Mouse (Mus musculus): ENCODE measurements at regions not wholly inside any gene's neighbourhood (a gene's known extent, or its start where the extent isn't known, plus 50 kb on each side); places are given as distances from the start of the nearest gene placed in this dataset.
A peak's percentile ranks its signal among the peaks of the same experiment; 100 is the strongest.

DNA sequence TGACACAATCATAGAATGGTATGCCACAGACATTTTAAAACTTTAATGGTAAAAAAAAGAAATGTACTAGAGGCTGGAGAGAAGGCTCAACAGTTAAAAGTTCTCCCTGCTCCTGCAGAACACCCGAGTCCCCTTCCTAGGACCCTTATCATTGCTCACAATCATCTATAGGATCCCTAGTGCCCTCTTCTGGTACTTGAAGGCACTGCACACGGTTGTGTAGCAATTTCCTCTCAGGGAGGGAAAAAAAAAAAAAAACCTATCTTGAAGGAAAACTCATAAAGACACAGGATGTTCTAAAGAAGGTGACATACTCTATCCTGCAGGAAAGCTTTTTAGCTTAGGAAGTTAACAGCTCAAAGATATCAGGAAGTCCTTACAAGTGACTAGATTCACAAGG is 154.4 kb upstream of the Lmcd1 start:
- DNase-seq (ENCODE audit: low spot score in 2 of 2), result no peak

DNA sequence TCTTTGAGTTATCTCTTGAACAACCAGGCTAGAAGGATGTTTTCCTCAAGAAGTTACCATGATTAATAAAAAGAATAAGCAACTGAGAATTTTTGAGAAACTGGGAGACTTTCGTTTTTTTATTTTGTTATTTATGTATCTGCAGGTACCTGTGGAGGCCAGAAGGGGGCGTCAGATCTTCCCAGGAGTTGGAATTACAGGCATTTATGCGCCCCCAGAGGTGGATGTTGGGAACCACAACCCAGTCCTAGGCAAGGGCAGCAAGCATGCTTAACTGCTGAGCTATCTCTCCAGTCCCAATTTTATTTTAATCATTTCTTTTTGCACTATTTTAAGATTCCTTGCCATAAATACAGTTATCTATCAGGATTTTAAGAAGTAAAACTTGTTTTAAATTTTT is 140.0 kb upstream of the Lmcd1 start:
- no peak for DNase-seq (ENCODE audit: low spot score in 2 of 2)

DNA sequence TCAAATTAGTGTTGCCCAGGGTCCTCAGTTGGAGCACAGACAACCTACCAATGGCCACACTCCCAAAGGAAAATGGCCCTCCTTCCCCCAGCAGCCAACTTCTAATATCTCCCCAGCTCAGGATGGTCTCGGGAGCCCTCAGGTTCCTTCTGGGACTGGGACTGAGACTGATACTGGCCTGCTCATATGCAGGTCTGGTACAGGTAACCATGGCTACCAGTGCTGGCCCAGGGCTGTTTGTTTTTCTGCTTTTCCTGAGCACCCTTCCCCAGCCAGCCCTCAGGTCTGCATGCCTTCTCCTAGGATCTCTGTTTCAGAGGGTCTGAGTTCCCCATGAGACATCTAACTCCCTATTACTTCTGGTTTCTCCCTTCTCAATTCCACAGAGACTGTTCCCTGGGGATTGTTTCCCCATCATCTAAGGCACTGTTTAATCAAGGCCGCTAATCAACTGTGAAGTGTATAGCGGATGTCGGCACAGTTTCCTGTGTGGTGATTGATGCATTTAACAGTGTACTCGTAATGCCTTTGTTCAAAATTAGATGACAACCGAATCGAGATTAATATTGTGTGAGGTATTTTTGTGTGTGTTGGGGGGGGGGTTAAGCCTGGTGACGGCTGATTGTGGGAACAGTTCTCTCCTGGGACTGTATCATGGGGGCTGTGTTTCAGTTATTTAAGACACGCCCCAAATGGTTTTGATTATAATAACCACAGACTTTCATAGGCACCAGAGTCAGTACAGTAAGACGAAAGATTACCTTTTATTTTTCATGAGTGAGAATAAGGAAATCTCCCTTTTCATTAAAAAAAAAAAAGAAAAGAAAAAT is 120.8 kb upstream of the Lmcd1 start:
- DNase-seq (ENCODE audit: low spot score in 2 of 2), result no peak

DNA sequence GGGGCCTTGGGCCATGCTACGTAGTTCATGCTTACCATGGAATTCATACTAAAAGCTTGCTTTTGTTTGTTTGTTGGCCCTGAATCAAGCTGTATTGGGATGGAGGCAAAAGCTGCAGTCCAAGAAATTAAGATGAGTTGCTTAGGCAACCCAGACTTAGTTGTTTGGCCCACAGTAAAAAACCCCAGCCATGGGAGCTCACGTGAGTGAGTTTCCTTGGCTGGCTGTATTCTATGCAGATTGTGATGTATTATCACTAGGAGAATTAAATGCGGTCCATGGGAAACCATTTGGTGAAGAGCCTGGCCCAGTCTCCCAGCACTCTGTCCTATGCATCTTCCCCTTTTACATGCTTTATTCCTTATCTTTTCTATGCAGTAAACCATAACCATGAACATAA is 106.1 kb upstream of the Lmcd1 start:
- no peak for DNase-seq (ENCODE audit: low spot score in 2 of 2)

DNA sequence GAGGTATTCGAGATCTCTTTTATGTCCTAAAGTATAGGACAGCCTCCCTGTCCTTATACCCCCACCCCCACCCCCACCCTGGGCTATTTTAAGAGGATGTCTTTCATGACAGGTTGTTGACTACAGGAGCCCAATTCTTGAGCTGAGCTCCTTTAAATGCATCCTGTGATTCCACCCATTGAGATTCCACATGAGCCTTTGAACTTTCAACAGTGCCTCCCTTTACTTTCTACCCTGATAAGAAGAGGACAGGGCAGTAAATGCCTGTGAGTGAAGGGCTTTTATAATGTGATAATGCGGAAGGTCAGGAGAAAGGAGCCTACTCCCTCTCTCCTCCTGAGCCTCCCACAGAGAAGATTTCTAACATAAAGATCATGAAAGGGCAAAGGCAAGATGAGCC is 97.2 kb upstream of the Lmcd1 start:
- no peak for DNase-seq (ENCODE audit: low spot score in 2 of 2)

DNA sequence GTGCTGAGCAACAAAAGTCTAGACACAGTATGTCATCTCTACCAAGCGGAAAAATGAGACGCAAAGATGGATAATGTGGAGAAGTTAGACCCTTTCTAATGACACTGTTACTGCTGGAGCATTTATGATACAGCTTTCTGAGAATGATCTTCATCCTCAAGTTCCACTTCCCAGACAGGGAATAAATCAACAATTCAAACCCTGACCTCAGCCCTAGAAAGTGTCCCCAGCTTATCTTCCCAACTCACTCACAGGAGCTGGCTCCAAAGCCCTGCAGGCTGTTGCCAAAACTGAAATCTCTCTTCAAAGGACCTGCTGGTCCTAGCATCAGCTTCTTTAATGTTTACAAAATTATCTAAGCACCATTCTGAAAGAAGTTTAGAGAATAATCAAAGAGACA is 85.9 kb upstream of the Lmcd1 start:
- no peak for DNase-seq (ENCODE audit: low spot score in 2 of 2)

DNA sequence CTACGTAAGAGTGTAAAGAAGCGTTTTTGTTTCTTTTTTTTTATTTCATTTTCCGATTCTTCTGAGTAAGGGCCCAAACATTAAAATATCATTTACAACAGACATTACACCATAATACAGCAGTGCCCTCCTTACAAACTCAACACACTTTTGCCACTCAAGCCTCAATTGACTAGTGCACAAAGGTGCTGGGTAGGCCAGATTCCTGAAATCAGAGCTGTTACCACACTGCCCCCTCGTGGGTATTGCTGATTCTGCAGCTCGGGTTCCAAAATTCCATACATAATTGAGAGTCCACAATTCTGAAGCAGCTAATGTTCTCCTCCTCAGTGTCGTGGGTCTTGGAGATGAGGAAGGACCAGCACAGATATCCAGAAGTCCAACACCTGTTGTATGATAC is 82.5 kb upstream of the Lmcd1 start:
- peak; percentile 80 to 85 for DNase-seq (ENCODE audit: low spot score in 2 of 2)

DNA sequence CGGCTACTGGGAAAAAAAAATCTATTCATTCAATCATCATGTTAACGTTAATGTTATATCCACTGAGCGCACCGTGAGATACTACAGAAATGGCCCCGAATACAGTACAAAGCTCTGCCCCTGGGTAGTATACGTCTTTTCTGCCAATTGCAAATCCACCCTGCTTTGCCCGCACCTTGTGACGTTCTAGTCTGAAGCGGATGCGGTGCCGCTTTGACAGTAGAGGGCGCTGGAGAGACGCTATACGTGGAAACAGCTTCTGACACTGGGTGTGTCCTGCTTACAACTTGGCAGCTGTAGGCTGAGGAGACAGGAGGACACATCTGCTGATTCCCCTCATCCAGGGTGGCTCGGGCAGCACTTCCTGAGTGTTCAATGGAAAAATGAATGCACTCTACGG is 76.1 kb upstream of the Lmcd1 start:
- DNase-seq (ENCODE audit: low spot score in 2 of 2), result peak; percentile 72 to 80

DNA sequence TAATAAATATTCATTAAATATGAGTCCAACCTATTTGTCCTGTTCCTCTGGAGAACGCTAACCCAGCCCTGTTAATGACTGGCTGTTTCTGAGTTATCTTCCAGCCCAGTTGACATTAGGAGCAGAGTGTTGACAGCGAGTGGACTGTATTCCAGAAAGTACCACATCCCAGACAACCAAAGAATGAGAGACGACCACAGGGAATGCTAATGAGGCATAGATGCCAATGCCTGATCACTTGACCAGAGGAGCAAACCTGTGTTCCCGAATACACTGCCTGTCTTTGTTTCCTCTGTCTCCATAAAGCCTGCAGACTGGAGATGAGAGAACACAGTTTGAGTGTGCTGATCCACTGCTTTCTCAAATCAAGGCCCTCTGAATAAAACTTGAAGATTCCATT is 74.3 kb upstream of the Lmcd1 start:
- DNase-seq (ENCODE audit: low spot score in 2 of 2), result no peak

DNA sequence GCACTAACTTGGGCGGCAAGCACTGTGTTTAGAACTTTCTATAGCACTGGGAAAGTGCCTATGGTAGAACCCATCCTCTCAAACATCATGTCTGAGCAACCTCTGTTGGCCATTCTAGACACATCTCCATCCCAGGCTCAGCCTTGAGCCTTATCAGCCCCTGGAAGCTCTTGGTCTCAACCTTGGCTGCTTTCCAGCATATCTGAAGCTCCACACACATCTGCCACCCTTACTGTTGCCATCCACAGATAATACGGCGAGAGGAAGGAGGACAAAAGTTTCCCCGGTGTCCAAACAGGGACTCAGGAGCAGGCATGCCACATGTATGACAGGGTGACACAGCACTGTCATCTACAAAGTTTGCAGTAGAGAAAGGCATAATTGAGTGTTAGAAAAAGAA is 71.4 kb upstream of the Lmcd1 start:
- no peak for DNase-seq (ENCODE audit: low spot score in 2 of 2)

DNA sequence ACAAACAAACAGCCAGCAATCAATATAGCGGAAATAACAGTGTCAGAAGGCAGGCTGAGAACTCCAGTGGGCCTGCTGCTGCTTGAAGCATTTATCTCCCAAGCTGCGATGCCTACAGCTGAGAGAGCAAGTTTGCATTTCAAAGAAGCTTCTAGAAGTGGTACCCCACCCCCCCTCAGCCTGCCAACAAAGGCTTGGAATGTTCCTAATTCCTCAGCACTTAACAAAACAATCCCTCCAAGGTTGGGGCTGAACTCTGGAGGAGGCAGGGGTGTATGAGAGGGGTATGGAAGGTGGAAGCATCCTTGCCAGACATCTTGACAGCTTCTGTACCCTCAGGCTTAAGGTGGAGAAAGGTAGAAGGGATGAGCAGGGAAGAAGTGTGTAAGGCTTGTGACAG is 70.2 kb upstream of the Lmcd1 start:
- no peak for DNase-seq (ENCODE audit: low spot score in 2 of 2)

DNA sequence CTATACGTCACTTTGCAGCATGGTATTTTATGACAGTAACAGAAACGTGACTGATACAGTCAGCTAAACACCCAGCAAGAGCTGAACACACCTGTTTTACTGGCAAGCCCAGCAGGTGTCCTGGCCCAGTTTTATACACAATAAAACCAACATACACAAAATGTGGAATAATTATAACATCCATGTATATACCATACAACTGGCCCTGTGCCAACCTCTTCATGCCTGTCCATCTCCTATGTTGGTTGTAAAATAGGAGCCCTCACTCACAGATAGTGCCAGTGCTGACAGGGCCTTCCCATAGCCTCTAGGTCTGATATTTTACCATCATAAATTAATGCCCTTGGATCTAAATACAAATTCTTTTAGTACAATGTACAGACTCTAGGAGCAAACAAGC is 68.6 kb upstream of the Lmcd1 start:
- DNase-seq (ENCODE audit: low spot score in 2 of 2), result no peak

DNA sequence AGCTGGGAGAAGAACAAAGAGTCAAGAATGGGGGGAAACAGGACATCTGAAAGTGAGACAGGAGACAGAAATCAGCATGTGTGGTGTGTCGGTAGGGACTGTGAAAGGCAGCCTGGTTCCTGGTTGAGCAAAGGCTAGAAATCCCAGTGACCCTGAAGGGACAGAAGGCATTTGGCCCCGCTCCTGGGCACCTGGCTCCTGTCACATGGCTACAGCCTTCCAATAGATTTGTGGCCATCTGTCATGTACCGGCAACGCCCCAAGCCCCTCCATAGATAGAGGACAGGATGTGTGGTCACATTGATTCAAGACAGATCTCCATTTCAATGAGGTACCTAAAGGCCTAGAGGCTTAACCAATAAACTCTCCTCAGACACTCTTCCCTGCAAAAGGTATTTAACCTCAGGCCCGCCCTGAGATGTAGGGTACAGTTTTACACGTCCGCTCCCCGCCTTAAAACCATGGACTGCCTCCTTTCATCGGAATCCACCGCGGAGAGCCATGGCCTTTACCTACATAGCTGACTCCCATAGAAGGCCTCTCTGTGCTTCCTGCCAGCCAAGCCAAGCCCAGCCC is 68.0 kb upstream of the Lmcd1 start:
- no peak for DNase-seq (ENCODE audit: low spot score in 2 of 2)

DNA sequence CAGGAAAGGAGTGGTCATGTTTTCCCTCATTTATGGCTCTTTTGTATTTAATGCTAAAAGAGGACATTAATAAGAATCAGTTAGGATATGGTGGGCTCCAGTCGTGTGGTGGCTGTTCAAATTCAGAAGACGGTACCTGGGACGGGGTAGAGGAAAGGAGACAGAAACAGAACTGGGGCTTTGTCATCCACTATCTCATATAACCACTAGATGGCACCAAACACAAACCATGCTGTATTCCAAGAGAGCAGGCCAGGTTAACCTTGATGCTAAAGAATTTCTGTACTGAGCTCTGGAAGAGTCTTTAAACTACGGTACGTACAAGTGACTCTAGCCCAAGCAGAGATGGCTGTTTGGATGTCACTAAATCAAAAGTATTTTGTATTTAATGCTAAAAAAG is 66.3 kb upstream of the Lmcd1 start:
- DNase-seq (ENCODE audit: low spot score in 2 of 2), result no peak

DNA sequence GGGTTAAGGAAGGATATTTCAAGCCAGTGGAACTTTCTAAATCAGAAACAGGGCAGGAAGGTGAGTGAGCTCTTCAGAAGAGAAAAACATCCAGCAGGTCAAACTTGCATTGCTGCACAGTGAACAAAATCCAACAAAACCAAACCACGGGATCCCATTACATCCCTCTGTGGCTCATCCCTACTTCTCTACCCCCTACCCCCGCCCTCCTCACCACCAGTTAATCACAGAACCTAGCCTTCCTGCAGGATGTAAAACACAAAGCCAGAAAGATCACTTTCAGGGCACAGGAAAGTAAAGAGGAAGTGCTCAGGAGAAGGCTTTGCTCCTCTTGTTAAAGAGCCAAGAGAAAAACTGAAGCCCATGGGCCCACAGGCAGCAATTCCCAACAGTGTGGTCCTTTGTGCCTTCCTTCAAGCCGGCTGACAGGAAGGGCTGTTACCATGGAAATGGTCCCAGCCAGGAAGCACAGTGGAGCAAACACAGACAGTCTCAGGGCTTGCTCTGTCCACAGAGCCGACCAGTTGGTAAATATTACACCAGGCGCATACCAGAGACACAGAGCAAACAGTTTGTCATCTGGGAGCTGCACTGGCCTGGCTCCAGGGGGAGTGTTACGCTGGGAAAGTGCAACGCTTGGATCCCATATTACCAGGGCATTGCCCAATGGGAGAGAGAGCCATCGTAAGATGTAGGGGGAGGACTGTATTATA is 63.2 kb upstream of the Lmcd1 start:
- no peak for DNase-seq (ENCODE audit: low spot score in 2 of 2)

DNA sequence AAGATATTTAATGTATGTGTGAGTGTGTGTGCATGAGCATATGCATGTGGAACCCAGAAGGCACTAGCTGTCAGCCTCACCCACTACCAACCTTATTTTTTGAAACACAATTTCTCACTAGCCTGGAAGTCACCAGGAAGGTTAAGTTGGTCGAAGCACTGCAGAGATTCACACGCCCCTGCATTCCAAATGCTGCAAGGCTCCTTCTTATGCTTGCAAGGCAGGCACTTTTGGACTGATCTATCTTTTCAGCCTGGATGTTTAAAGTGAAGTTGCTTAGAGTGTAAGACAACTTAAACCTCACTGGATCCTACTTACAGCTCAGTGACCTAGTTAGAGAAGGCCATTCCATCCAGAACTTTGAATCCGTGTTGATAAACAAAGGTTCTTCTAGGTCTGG is 56.7 kb upstream of the Lmcd1 start:
- DNase-seq (ENCODE audit: low spot score in 2 of 2), result no peak

DNA sequence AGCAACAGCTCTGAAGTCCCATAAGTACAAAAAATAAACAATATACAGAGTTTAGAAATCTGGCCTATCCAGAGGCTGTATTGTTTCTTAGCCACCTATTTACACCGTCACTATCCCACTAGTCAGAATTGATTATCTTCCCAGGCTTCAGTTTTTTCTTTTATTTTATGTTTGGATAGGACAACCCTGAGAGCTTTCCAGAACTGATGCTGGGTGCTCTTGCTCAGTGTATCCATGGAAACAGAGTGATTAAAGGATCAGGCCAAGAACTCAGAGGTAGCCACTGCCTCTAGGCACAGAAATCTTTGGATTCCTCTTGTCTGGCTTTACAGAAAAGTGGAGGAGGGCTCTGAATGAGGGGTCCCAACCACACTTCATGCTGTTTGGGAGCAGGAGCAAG is 55.3 kb upstream of the Lmcd1 start:
- no peak for DNase-seq (ENCODE audit: low spot score in 2 of 2)

DNA sequence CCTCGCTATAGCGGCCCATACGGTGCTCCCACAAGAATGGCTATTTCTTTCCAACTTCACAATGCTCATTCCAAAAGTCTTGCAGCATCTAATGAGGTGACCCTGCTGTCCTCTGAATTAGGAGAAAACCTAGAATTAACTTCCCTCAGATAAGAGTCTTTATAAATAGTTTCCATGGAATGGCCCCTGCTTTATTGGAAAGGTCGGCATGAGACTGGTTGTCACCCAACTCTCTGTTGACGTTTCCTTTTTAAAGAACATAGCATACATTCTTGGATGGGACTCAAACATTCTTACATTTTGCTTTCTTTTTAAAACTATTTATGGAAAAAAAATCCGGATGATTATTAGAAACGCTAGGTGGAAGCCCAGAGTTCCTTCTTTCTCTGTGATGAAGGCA is 53.9 kb upstream of the Lmcd1 start:
- DNase-seq (ENCODE audit: low spot score in 2 of 2), result no peak

DNA sequence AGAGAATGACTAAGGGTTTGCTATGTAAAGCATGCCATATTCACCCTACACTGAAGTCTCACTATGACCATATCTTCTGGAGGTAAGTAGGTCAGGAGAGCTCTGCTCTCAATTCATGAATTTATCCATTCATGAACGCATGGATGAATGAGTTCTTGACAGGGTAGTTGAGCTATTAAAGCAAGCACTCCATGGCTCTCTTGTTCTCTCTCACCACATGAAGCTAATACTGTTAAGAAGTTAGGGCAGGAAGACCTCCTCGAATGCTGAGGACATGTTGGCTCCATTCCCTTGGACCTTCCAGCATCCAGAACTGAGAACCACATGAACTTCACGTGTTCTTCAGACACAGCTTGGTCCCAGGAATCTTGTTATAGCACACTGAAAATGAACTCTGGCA is 53.4 kb upstream of the Lmcd1 start:
- no peak for DNase-seq (ENCODE audit: low spot score in 2 of 2)

DNA sequence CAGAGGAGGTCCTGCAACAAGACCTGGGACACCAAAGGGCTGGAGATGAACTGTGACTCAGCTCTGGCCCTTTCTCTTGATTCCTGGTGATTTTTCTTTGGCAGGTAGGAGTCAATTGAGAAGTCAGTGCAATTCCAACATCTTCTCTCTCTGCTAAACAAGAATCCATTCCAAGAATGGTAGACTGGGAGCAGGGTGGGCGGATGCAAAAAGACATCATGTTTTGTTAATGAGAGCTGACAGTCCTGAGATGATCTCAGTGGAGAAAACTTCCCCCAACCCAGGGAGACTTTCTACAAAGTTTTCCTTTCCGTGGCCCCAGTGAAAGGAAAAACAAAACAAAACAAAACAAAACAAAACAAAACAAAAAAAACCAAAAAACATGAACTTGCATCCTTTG is 52.2 kb upstream of the Lmcd1 start:
- DNase-seq (ENCODE audit: low spot score in 2 of 2), result no peak

DNA sequence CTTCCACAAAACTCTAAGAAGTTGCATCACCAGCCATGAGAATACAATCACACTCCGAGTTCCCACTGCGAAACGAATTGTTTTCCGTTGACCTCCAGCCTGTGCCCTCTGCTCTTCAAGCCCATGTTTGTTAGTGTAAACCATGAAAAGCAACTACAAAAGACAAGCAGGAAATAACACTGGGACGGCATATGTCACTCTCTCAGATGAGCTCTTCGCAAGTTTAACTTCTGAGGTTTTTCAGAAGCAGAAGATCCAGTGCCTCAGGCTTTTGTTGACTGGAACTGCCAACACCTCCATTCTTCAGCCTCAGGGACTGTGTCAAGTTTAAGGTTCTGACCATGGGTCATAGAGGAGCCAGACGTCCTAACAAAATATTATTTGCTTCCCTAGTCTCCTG is 50.2 kb upstream of the Lmcd1 start:
- DNase-seq (ENCODE audit: low spot score in 2 of 2), result no peak

All from frontal cortex, postnatal 25 days (tissue).